Mouse (Mus musculus) heart, embryonic 11.5 days (tissue): ENCODE measurements around the gene Defb46. TPM values are rescaled to one million over a fixed set of nuclear protein-coding genes. Genes with fewer than 3 reads are reported as not detected.

ENCODE experiments used
- ATAC-seq: fragments of 200-750 bp; cut with Nextera tagmentation; replicated peaks from 2 replicates; pipeline ENCODE4 v1.8.0; 2017; ENCODE audit warnings: moderate library complexity; ENCODE audit not compliant: insufficient number of reproducible peaks, low FRiP score, low TSS enrichment
- H3K27ac ChIP-seq: fragments of 300-500 bp; sonication (generic); 2 replicates; pipeline ENCODE4 v1.5.1; 2014; ENCODE audit warnings: mild to moderate bottlenecking, low read depth, low read length
- H3K27me3 ChIP-seq: fragments of 300-500 bp; sonication (generic); 2 replicates; pipeline ENCODE4 v1.6.1; 2014; ENCODE audit warnings: mild to moderate bottlenecking, low read length, mixed read lengths; ENCODE audit not compliant: control insufficient read depth, insufficient read depth
- H3K36me3 ChIP-seq: fragments of 300-500 bp; sonication (generic); 2 replicates; pipeline ENCODE4 v1.6.1; 2014; ENCODE audit warnings: mild to moderate bottlenecking, low read length, moderate library complexity, mixed read lengths; ENCODE audit not compliant: control insufficient read depth, insufficient read depth
- H3K4me1 ChIP-seq: fragments of 300-500 bp; sonication (generic); 2 replicates; pipeline ENCODE4 v1.6.1; 2014; ENCODE audit warnings: low read length; ENCODE audit not compliant: control insufficient read depth, insufficient read depth
- H3K4me2 ChIP-seq: fragments of 300-500 bp; sonication (generic); 2 replicates; pipeline ENCODE4 v1.6.1; 2014; ENCODE audit warnings: mild to moderate bottlenecking, moderate library complexity
- H3K4me3 ChIP-seq: fragments of 300-500 bp; sonication (generic); 2 replicates; pipeline ENCODE4 v1.5.1; 2014; ENCODE audit warnings: low read depth, low read length
- H3K9ac ChIP-seq: fragments of 300-500 bp; sonication (generic); 2 replicates; pipeline ENCODE4 v1.6.1; 2014; ENCODE audit warnings: mild to moderate bottlenecking, low read depth, low read length, moderate library complexity
- H3K9me3 ChIP-seq: fragments of 300-500 bp; sonication (generic); replicated peaks from 2 replicates; pipeline ENCODE4 v1.6.1; 2016; ENCODE audit warnings: low read length; ENCODE audit not compliant: control insufficient read depth
- WGBS: fragments of 180-500 bp; shearing (Covaris S2); extraction: QIAGEN DNeasy Blood & Tissue Kit; methylation state at CpG from one replicate; pipeline ENCODE4 v1.1.7; 2014; ENCODE audit not compliant: insufficient replicate concordance; 5-methylcytosine and 5-hydroxymethylcytosine counted together
- polyA plus RNA-seq: library from polyadenylated mRNA; unstranded; fragments of >200 nt; fragmentation: Nextera tagmentation; extraction: Ambion mirVana; gene quantifications from 2 replicates; pipeline ENCODE4 v1.2.1, GENCODE M21; 2014

The Defb46 gene
- polyA plus RNA-seq: not detected in 2 replicates

GRCm38 (mm10) chr8:19239616-19240015 is at the start of gene Defb46:
Gene Defb46 (plus strand): TSS chr8:19239916.
- H3K36me3 ChIP-seq: no peaks in the 10 kb centered on the region
- ATAC-seq: no peak
- H3K4me3 ChIP-seq: no peak within 1 kb of the TSS
- H3K9ac ChIP-seq: no peak within 1 kb of the TSS
- no peaks in the 10 kb centered on the region for H3K4me1 ChIP-seq
- H3K9me3 ChIP-seq: no peaks in the 10 kb centered on the region; the same call in 1 of the 2 replicates
- H3K27me3 ChIP-seq: no peaks in the 10 kb centered on the region
- H3K27ac ChIP-seq: no peak within 1 kb of the TSS
- 57% methylated on average over 2 of the region's 2 CpGs for WGBS
- H3K4me2 ChIP-seq: no peak within 1 kb of the TSS

- Histone ChIP-seq H3K36me3 (no peaks in the 10 kb centered on the region), H3K27ac (no peak within 1 kb of the TSS), H3K4me3 (no peak within 1 kb of the TSS), H3K9me3 (no peaks in the 10 kb centered on the region), H3K27me3 (no peaks in the 10 kb centered on the region), H3K4me1 (no peaks in the 10 kb centered on the region), H3K4me2 (no peak within 1 kb of the TSS), H3K9ac (no peak within 1 kb of the TSS)
- 69% methylated on average over 1 of the region's 1 CpGs for WGBS
- ATAC-seq: no peak
Observed at GRCm38 (mm10) chr8:19225161-19225560, 14.6 kb upstream of the Defb46 start, which contains the start of gene Defb6. Gene Defb6 (plus strand): TSS chr8:19225478.

- H3K4me1 ChIP-seq: no peaks in the 10 kb centered on the region
- H3K36me3 ChIP-seq: no peaks in the 10 kb centered on the region
- no peak overlapping the region for H3K9ac ChIP-seq
- H3K4me3 ChIP-seq: no peak overlapping the region
- no peak for ATAC-seq
- H3K27me3 ChIP-seq: no peaks in the 10 kb centered on the region
- 75% methylated on average over 1 of the region's 1 CpGs for WGBS
- H3K27ac ChIP-seq: no peak overlapping the region
- H3K4me2 ChIP-seq: no peak overlapping the region
- H3K9me3 ChIP-seq: no peaks in the 10 kb centered on the region; the same call in 1 of the 2 replicates
Observed at GRCm38 (mm10) chr8:19238101-19238500, 1.6 kb upstream of the Defb46 start.

- Histone ChIP-seq H3K27me3 (no peaks in the 10 kb centered on the region), H3K4me1 (no peaks in the 10 kb centered on the region), H3K9ac (no peak within 1 kb of the TSS), H3K9me3 (no peaks in the 10 kb centered on the region; the same call in 1 of the 2 replicates), H3K27ac (no peak within 1 kb of the TSS), H3K36me3 (no peaks in the 10 kb centered on the region), H3K4me3 (no peak within 1 kb of the TSS), H3K4me2 (no peak within 1 kb of the TSS)
- WGBS: 81% methylated on average over 5 of the region's 5 CpGs
- no peak for ATAC-seq
Observed at GRCm38 (mm10) chr8:19247280-19247679, 7.6 kb downstream of the Defb46 start, which contains the start of gene Defb5. Gene Defb5 (plus strand): TSS chr8:19247580.

- Histone ChIP-seq H3K4me2 (no peak overlapping the region), H3K36me3 (no peaks in the 10 kb centered on the region), H3K4me1 (no peaks in the 10 kb centered on the region), H3K27me3 (no peaks in the 10 kb centered on the region), H3K9me3 (no peaks in the 10 kb centered on the region), H3K27ac (no peak overlapping the region), H3K4me3 (no peak overlapping the region), H3K9ac (no peak overlapping the region)
- no peak for ATAC-seq
Observed at GRCm38 (mm10) chr8:19258136-19258535, 18.4 kb downstream of the Defb46 start.

- WGBS: 48% methylated on average over 3 of the region's 3 CpGs
- Histone ChIP-seq H3K4me2 (no peak overlapping the region), H3K27ac (no peak overlapping the region), H3K9me3 (no peaks in the 10 kb centered on the region), H3K36me3 (no peaks in the 10 kb centered on the region), H3K4me3 (no peak overlapping the region), H3K9ac (no peak overlapping the region), H3K27me3 (no peaks in the 10 kb centered on the region), H3K4me1 (no peaks in the 10 kb centered on the region)
- ATAC-seq: no peak
Observed at GRCm38 (mm10) chr8:19259667-19260066, 20.0 kb downstream of the Defb46 start.

Other genes with a start within 250 kb of the Defb46 start
- gene Defb37, start 248.9 kb upstream of the Defb46 start, polyA plus RNA-seq: not detected in 2 replicates
- gene Defb38, start 213.3 kb upstream of the Defb46 start, polyA plus RNA-seq: not detected in 2 replicates
- not detected in 2 replicates for gene Defb39, start 175.1 kb upstream of the Defb46 start, polyA plus RNA-seq
- not detected in 2 replicates for gene Defb12, start 125.1 kb upstream of the Defb46 start, polyA plus RNA-seq
- gene Defb34, start 116.2 kb upstream of the Defb46 start, polyA plus RNA-seq: not detected in 2 replicates
- gene Gm45826, start 99.1 kb upstream of the Defb46 start, polyA plus RNA-seq: not detected in 2 replicates
- gene Defb14, start 45.6 kb upstream of the Defb46 start, polyA plus RNA-seq: not detected in 2 replicates
- not detected in 2 replicates for gene Defb4, start 41.2 kb upstream of the Defb46 start, polyA plus RNA-seq
- not detected in 2 replicates for gene Defb6, start 14.4 kb upstream of the Defb46 start, polyA plus RNA-seq
- not detected in 2 replicates for gene Defb5, start 7.7 kb downstream of the Defb46 start, polyA plus RNA-seq
- not detected in 2 replicates for gene Defb3, start 53.4 kb downstream of the Defb46 start, polyA plus RNA-seq
- gene Defb8, start 207.7 kb downstream of the Defb46 start, polyA plus RNA-seq: not detected in 2 replicates